Mouse (Mus musculus) intestine, embryonic 14.5 days (tissue): Measurements from ENCODE around the gene Wdr54. TPM values are rescaled to one million over a fixed set of nuclear protein-coding genes. Genes with fewer than 3 reads are reported as not detected.

Source experiments
- ATAC-seq: fragments of 200-750 bp; cut with Nextera tagmentation; replicated peaks from 2 replicates; pipeline ENCODE4 v1.8.0; 2017; ENCODE audit warnings: low read depth, moderate number of reproducible peaks, moderate TSS enrichment, moderate library complexity; ENCODE audit not compliant: low FRiP score, low TSS enrichment
- DNase-seq: peaks from one replicate; pipeline ENCODE4 v3.0.0-alpha.2; 2018; ENCODE audit warnings: low spot score
- H3K27ac ChIP-seq: fragments of 300-500 bp; sonication (generic); 2 replicates; pipeline ENCODE4 v1.5.1; 2014; ENCODE audit warnings: low read depth, mild to moderate bottlenecking, control low read depth
- H3K27me3 ChIP-seq: fragments of 300-500 bp; sonication (generic); replicated peaks from 2 replicates; pipeline ENCODE4 v1.6.1; 2014; ENCODE audit warnings: low read length, control low read depth; ENCODE audit not compliant: control insufficient read depth, insufficient read depth
- H3K36me3 ChIP-seq: fragments of 300-500 bp; sonication (generic); 2 replicates; pipeline ENCODE4 v1.6.1; 2014; ENCODE audit warnings: low read length, control low read depth; ENCODE audit not compliant: control insufficient read depth, insufficient read depth
- H3K4me1 ChIP-seq: fragments of 300-500 bp; sonication (generic); replicated peaks from 2 replicates; pipeline ENCODE4 v1.6.1; 2014; ENCODE audit warnings: low read length, control low read depth, mixed read lengths; ENCODE audit not compliant: control insufficient read depth, insufficient read depth
- H3K4me2 ChIP-seq: fragments of 300-500 bp; sonication (generic); 2 replicates; pipeline ENCODE4 v1.6.1; 2014; ENCODE audit warnings: low read length
- H3K4me3 ChIP-seq: fragments of 300-500 bp; sonication (generic); 2 replicates; pipeline ENCODE4 v1.5.1; 2014; ENCODE audit warnings: low read depth, low read length, control low read depth, mixed read lengths
- H3K9ac ChIP-seq: fragments of 300-500 bp; sonication (generic); 2 replicates; pipeline ENCODE4 v1.6.1; 2014; ENCODE audit warnings: mild to moderate bottlenecking, low read length
- H3K9me3 ChIP-seq: fragments of 300-500 bp; sonication (generic); 2 replicates; pipeline ENCODE4 v1.6.1; 2016; ENCODE audit warnings: low read length, control low read depth; ENCODE audit not compliant: control insufficient read depth
- WGBS: fragments of 180-500 bp; shearing (Covaris S2); extraction: QIAGEN DNeasy Blood & Tissue Kit; methylation state at CpG from one replicate; pipeline ENCODE4 v1.1.7; 2014; 5-methylcytosine and 5-hydroxymethylcytosine counted together
- polyA plus RNA-seq: library from polyadenylated mRNA; unstranded; fragments of >200 nt; fragmentation: Nextera tagmentation; extraction: Ambion mirVana; gene quantifications from 2 replicates; pipeline ENCODE4 v1.2.1, GENCODE M21; 2014

Gene Wdr54
- polyA plus RNA-seq, 1 experiment from 2014 or later, result 4.3 TPM

DNA sequence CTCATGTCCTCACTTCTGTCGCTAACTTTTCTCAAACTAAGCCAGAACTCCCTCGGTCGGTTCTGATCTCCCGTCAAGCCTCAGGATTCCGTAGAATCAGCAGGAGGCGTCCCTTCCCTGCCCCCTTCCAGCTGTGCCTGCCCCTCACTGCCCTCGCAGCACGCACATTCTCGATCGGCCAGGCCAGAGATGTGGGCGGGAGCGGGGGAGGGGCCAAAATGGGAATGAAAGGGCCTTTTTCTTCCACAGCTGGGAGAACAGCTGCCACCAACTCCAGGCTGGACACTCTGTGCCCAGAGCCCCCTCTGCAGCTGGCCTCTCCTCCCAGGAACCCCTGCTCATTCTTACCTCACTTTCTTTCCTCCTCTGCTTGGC is 18.6 kb downstream of the Wdr54 start:
- no peaks in the 10 kb centered on the region for H3K27me3 ChIP-seq
- WGBS, result 0% methylated on average over 12 of the region's 12 CpGs
- H3K4me2 ChIP-seq, result peak overlapping the region; percentile 80
- peak overlapping the region; percentile 64 for H3K4me3 ChIP-seq
- peak overlapping the region; percentile 93 for H3K9ac ChIP-seq
- H3K27ac ChIP-seq, result peak overlapping the region; percentile 100
- no peaks in the 10 kb centered on the region for H3K9me3 ChIP-seq
- ATAC-seq (peak; percentile 69), DNase-seq (no peak)
- no peaks in the 10 kb centered on the region for H3K36me3 ChIP-seq
- H3K4me1 ChIP-seq, result peaks cover 43% of the 10 kb centered on the region

DNA sequence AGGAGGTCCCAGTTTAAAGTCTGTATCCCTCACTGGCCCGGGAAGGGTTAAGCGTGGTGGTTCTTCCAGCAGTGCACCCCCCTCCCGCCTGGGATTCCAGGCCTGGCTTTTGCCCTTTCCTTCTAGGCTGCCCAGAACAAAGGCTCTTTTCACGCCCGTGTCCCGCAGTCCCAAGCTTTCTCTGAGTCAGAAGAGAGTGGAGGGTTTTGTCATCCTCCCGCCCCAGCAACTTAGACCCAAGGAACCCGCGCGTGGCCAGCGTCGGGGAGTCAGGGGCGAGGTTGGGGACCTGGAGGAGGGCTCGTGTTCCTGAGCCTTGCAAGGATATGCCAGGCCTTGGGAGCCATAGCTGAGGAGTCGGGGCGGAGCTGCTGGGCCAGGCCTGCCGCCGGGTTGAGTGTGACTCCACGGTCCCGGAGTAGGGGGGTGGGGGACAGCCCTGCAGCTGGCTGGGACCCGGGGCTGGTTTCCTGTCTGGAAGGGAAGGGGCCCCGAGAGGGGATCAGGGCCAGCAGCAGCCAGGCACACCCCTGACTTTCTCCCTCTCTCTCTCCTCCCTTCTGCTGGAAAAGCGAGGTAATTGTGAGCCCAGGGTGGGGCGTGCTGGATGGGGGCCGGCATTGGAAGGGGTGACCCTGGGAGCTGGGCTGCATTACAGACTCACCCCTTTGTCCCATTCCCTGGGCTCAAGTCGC is 19.2 kb downstream of the Wdr54 start:
- Histone ChIP-seq H3K27me3 (no peaks in the 10 kb centered on the region), H3K9me3 (no peaks in the 10 kb centered on the region), H3K36me3 (no peaks in the 10 kb centered on the region), H3K4me2 (peak overlapping the region; percentile 80), H3K9ac (peak overlapping the region; percentile 93), H3K4me3 (peak overlapping the region; percentile 64), H3K27ac (peak overlapping the region; percentile 100), H3K4me1 (peaks cover 38% of the 10 kb centered on the region)
- peak; percentile 83 for ATAC-seq
- under 1% methylated on average over 25 of the region's 26 CpGs for WGBS
- DNase-seq, result peak; percentile 95

DNA sequence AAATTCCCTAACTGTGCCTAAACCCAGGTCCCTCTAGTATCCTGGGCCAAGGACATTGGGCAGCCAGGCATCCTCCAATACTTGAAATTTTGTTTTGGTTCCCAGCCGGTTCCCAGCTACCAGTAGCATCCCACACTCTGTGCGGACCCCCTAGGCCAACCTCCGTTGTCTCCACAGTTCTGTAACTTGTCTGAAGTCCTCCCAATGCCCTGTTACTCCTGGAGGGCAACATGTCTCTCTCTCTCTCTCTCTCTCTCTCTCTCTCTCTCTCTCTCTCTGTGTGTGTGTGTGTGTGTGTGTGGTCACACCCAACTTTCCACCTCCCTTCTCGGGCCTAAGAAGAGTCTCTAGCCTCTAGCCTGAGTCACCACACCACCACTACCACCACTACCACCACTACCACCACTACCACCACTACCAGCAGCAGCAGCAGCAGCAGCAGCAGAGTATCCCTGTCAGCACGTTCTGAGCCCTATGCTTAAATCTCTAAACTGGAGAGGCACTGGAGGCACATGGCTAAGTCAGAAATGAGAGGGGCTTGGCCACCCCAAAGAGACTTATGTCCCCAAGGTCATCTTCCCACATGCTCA is 19.8 kb downstream of the Wdr54 start:
- Histone ChIP-seq H3K27me3 (no peaks in the 10 kb centered on the region), H3K4me1 (peaks cover 32% of the 10 kb centered on the region), H3K4me3 (peak overlapping the region; percentile 64), H3K9ac (peak overlapping the region; percentile 93), H3K9me3 (no peaks in the 10 kb centered on the region), H3K27ac (peak overlapping the region; percentile 100), H3K36me3 (no peaks in the 10 kb centered on the region), H3K4me2 (peak overlapping the region; percentile 80)
- WGBS, result 21% methylated on average over 5 of the region's 5 CpGs
- DNase-seq (no peak), ATAC-seq (0 out of 2 replicates have a peak, but pooled peaks have one; percentile 1)

DNA sequence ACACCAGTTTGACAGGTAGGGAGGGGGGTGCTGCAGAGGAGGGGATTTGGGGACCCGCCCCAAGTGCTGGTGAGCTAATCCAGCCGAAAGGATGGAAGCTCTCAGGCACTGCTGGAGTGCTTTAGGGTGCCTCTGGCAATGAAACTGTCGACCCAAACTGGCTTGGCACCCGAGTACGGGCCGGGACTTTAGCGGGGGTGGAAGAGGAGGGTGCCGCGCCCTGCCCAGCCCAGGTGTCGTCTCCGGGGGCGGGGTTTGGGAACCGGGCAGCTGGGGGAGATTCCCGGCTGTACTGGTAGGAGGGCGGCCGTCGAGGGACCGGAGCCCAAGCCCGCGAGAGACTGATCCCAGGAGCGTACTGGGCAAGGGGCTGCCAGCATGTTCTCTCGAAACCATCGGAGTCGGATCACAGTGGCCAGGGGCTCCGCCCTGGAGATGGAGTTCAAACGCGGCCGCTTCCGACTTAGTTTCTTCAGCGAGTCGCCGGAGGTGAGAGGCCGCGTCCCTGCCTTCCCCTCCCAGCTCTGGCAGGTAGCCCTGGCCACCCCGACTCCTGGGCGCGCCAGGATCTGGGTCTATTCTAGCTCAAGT is 20.5 kb downstream of the Wdr54 start:
- Histone ChIP-seq H3K27ac (peak overlapping the region; percentile 100), H3K9me3 (no peaks in the 10 kb centered on the region), H3K27me3 (no peaks in the 10 kb centered on the region), H3K4me1 (peaks cover 31% of the 10 kb centered on the region), H3K36me3 (no peaks in the 10 kb centered on the region), H3K9ac (peak overlapping the region; percentile 93), H3K4me3 (peak overlapping the region; percentile 64), H3K4me2 (peak overlapping the region; percentile 80)
- whole genome bisulfite sequencing, result 5% methylated on average over 37 of the region's 37 CpGs
- ATAC-seq (no peak), DNase-seq (no peak)

DNA sequence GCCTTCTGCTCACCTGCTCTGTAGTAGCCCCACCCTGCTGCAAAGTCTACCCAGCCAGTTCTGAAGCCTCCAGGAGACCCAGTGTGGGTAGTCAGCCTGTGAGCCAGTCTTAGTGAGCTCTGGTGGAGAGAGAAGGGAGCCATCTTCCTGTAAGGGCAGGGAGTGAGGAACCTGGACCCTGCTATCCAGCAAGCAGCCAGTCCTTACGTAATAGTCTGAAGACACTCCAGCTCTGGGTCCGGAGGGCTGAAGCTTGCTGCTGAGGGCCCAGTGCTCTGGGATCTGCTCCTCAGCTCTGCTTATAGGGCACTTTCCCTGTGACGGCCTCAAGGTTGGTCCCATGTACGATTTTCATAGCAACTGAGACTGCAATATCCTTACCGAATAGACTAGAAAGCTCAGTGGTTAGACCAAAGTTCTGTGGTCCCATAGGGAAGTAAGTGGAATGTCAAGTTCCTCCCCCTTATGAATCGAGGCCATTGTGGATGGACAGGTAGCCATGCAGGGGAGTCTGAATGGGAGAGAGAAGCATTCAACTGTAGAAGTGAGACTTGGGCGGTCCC is 21.2 kb downstream of the Wdr54 start, which contains the start of gene Rtkn:
TSS of gene Rtkn (plus strand) at position 513 of the 563 bp plus-strand sequence.
- WGBS, result 63% methylated on average over 7 of the region's 7 CpGs
- Histone ChIP-seq H3K27me3 (no peaks in the 10 kb centered on the region), H3K4me3 (peak within 1 kb of the TSS; percentile 64), H3K9me3 (no peaks in the 10 kb centered on the region), H3K36me3 (no peaks in the 10 kb centered on the region), H3K9ac (peak within 1 kb of the TSS; percentile 93), H3K27ac (peak within 1 kb of the TSS; percentile 100), H3K4me2 (peak within 1 kb of the TSS; percentile 80), H3K4me1 (peaks cover 31% of the 10 kb centered on the region)
- DNase-seq (no peak), ATAC-seq (no peak)

DNA sequence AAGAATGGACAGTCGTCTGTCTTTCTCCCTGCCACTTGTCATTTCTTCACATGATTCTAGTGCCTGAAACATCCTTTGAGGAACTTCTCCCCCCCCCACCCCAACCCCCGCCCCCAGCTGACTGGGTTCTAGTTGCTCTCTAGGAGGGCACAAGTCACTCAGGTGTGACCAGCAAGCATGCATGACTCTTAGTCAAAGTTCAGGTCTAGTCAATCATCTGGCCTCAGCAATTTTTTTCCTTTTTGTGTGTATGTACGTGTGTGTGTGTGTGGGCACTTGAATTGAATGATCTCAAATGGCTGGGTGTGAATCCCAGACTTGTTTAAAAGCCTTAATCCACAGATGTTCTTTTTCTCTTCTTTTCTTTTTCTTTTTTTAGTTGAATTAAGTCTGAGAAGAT is 22.0 kb downstream of the Wdr54 start:
- WGBS, result 70% methylated on average over 3 of the region's 3 CpGs
- H3K9ac ChIP-seq, result no peak overlapping the region
- no peak overlapping the region for H3K4me2 ChIP-seq
- DNase-seq, result no peak
- no peak for ATAC-seq
- H3K4me1 ChIP-seq, result peaks cover 28% of the 10 kb centered on the region
- no peak overlapping the region for H3K4me3 ChIP-seq
- H3K9me3 ChIP-seq, result no peaks in the 10 kb centered on the region
- H3K36me3 ChIP-seq, result no peaks in the 10 kb centered on the region
- H3K27me3 ChIP-seq, result no peaks in the 10 kb centered on the region
- H3K27ac ChIP-seq, result no peak overlapping the region

- H3K36me3 ChIP-seq, result no peaks in the 10 kb centered on the region
- H3K9ac ChIP-seq, result no peak overlapping the region
- no peak overlapping the region for H3K4me2 ChIP-seq
- no peaks in the 10 kb centered on the region for H3K27me3 ChIP-seq
- no peak for ATAC-seq
- no peak overlapping the region for H3K27ac ChIP-seq
- H3K4me1 ChIP-seq, result peaks cover 14% of the 10 kb centered on the region; the same call in 1 of the 2 replicates
- DNase-seq, result no peak
- no peaks in the 10 kb centered on the region for H3K9me3 ChIP-seq
- WGBS, result 79% methylated on average over 9 of the region's 9 CpGs
- no peak overlapping the region for H3K4me3 ChIP-seq
These were observed 23.8 kb downstream of the Wdr54 start for GRCm38 (mm10) chr6:83132176-83132919.

DNA sequence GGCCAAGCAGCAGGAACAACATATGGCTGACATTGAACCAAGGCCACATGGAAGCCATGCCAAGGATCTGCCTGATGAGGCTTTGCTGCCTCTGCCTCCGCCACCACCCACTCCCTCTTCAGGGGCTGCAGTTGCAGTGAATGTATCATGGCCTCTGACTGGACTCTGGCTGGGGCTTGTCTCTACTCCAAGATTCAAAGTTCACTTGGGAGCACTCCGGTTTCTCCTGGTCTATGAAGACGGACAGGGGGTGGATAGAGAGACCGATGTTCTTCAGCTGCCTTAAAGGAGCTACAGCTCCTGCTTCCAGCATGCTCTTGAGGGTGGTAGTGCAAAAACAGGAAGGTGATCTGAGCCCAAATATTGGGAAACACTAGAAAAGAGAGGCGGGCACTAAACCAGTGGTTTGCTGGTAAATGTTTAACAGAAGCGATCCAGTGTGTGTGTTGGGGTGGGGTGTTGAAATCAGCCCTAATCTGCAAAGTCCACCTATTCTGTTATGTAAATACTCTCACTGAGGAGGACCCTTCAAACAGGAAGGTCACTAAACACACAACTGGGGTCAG is 24.6 kb downstream of the Wdr54 start:
- H3K9ac ChIP-seq, result no peak overlapping the region
- ATAC-seq (peak; percentile 40; the same call in 1 of the 2 replicates), DNase-seq (no peak)
- H3K9me3 ChIP-seq, result no peaks in the 10 kb centered on the region
- H3K27me3 ChIP-seq, result no peaks in the 10 kb centered on the region
- H3K4me1 ChIP-seq, result peaks cover 14% of the 10 kb centered on the region; the same call in 1 of the 2 replicates
- H3K4me2 ChIP-seq, result 0 out of 2 replicates have a peak overlapping the region, but pooled peaks have one; percentile 0
- 50% methylated on average over 6 of the region's 6 CpGs for WGBS
- no peaks in the 10 kb centered on the region for H3K36me3 ChIP-seq
- no peak overlapping the region for H3K4me3 ChIP-seq
- H3K27ac ChIP-seq, result peak overlapping the region; percentile 48
